Mouse (Mus musculus): ENCODE results near the gene Cxcr5.
"Not testable (repeated sequence)": the region's sequence is repeated elsewhere in the genome, so short reads cannot be mapped to it uniquely, and the experiment has no call there.

Cxcr5 gene

GRCm38 (mm10) chr9:44587262-44588160 is 25.8 kb upstream of the Cxcr5 start:
- no peak for DNase-seq

- no peak for DNase-seq
Observed at GRCm38 (mm10) chr9:44586640-44587261, 25.1 kb upstream of the Cxcr5 start.

GRCm38 (mm10) chr9:44582390-44582789 is 20.7 kb upstream of the Cxcr5 start:
- no peak for DNase-seq

GRCm38 (mm10) chr9:44581423-44581822 is 19.7 kb upstream of the Cxcr5 start:
- DNase-seq = peak in 1 of 2 experiments; percentile 25

GRCm38 (mm10) chr9:44580085-44580484 is 18.4 kb upstream of the Cxcr5 start:
- no peak for DNase-seq

GRCm38 (mm10) chr9:44579392-44579791 is 17.7 kb upstream of the Cxcr5 start:
- DNase-seq = peak; percentile 65 to 77

GRCm38 (mm10) chr9:44576046-44576445 is 14.4 kb upstream of the Cxcr5 start:
- not testable (repeated sequence) for DNase-seq

GRCm38 (mm10) chr9:44575095-44575494 is 13.4 kb upstream of the Cxcr5 start:
- no peak for DNase-seq

GRCm38 (mm10) chr9:44573306-44573705 is 11.6 kb upstream of the Cxcr5 start:
- no peak for DNase-seq

GRCm38 (mm10) chr9:44570939-44571382 is 9.3 kb upstream of the Cxcr5 start:
- peak in 1 of 2 experiments; percentile 13 for DNase-seq

GRCm38 (mm10) chr9:44568083-44568455 is 6.4 kb upstream of the Cxcr5 start:
- DNase-seq = no peak

- no peak for DNase-seq
Observed at GRCm38 (mm10) chr9:44567338-44568082, 5.8 kb upstream of the Cxcr5 start.

GRCm38 (mm10) chr9:44565367-44565766 is 3.7 kb upstream of the Cxcr5 start:
- DNase-seq = peak in 1 of 2 experiments; percentile 17

- DNase-seq = no peak
Observed at GRCm38 (mm10) chr9:44562936-44563335, 1.3 kb upstream of the Cxcr5 start.

- peak; percentile 40 to 59 for DNase-seq
Observed at GRCm38 (mm10) chr9:44552161-44552560, 9.5 kb downstream of the Cxcr5 start.

GRCm38 (mm10) chr9:44551138-44551537 is 10.5 kb downstream of the Cxcr5 start:
- no peak for DNase-seq

- DNase-seq = no peak
Observed at GRCm38 (mm10) chr9:44548412-44549152, 13.1 kb downstream of the Cxcr5 start.

GRCm38 (mm10) chr9:44544986-44545385 is 16.7 kb downstream of the Cxcr5 start:
- DNase-seq = no peak

- DNase-seq = no peak
Observed at GRCm38 (mm10) chr9:44542364-44542763, 19.3 kb downstream of the Cxcr5 start.

- no peak for DNase-seq
Observed at GRCm38 (mm10) chr9:44540676-44541075, 21.0 kb downstream of the Cxcr5 start.

GRCm38 (mm10) chr9:44539816-44540421 is 21.8 kb downstream of the Cxcr5 start:
- peak in 1 of 2 experiments; percentile 27 for DNase-seq

All from kidney, postnatal 4 days (tissue).